In genomic region chr5:134555463-134556164, GRCm38 (mm10) we compare ENCODE assay signal across 8 mouse cellular contexts. TPM values are rescaled to one million over a fixed set of nuclear protein-coding genes. Genes with fewer than 3 reads are reported as not detected.
DNase-seq lines count a peak whose midpoint lies in the region; ATAC-seq and TF ChIP-seq lines count a peak whose summit lies in the region.
"Had no signal": no experiment of that assay in that cellular context is flagged by ENCODE, and none has a peak within 500 bp of the region (broad histone marks: within the 10 kb centered on the region; RNA-seq: fewer than 3 reads in every experiment).

No protein-coding gene starts in this region.

- no peaks in the 10 kb centered on the region for H3K27me3 ChIP-seq in hindbrain, postnatal 0 days (ENCODE audit: insufficient read depth, low read length)

- no peaks in the 10 kb centered on the region for H3K36me3 ChIP-seq in hindbrain, postnatal 0 days (ENCODE audit: insufficient read depth, low read length)

- peak overlapping the region; percentile 15; the same call in 1 of the 2 replicates for H3K27ac ChIP-seq in hindbrain, postnatal 0 days

- 0 out of 2 replicates have a peak, but pooled peaks have one; percentile 0 for ATAC-seq in hindbrain, postnatal 0 days

- H3K4me1 ChIP-seq in hindbrain, postnatal 0 days (ENCODE audit: insufficient read depth, low read length): peaks cover 11% of the 10 kb centered on the region; the same call in 1 of the 2 replicates

- no peaks in the 10 kb centered on the region for H3K9me3 ChIP-seq in hindbrain, postnatal 0 days (ENCODE audit: low read length)

- TF ChIP-seq CTCF in hindbrain, postnatal 0 days (IDR thresholded peaks at IDR 0.05; ENCODE audit: low read depth): no peak

- H3K4me3 ChIP-seq in hindbrain, postnatal 0 days (ENCODE audit: low read length): no peak overlapping the region

- 12% methylated on average over 20 of the region's 20 CpGs for WGBS in hindbrain, postnatal 0 days

- DNase-seq in adrenal gland, adult (ENCODE audit: inconsistent age in 2 of 2, low spot score in 1 of 2): peak; percentile 88 to 92
- peak; percentile 92 for DNase-seq in embryo, embryonic 11 days
- DNase-seq in gastrocnemius, postnatal 25 days: peak; percentile 77
- peak; percentile 78 for DNase-seq in hindbrain, postnatal 0 days (ENCODE audit: low spot score)
- peak; percentile 84 to 94 for DNase-seq in left cerebral cortex, postnatal 10 days (ENCODE audit: extremely low spot score in 1 of 2, low spot score in 2 of 2)
- DNase-seq in mesoderm, embryonic 11.5 days (ENCODE audit: low read depth, low spot score): peak; percentile 83
- DNase-seq in spleen, postnatal 36 days (ENCODE audit: low spot score in 2 of 2): peak; percentile 36 to 39

- peak overlapping the region; percentile 44 for H3K4me2 ChIP-seq in hindbrain, postnatal 0 days (ENCODE audit: low read depth, low read length)

- 0 out of 2 replicates have a peak overlapping the region, but pooled peaks have one; percentile 18 for H3K9ac ChIP-seq in hindbrain, postnatal 0 days (replicated peaks; ENCODE audit: low read length)

- intact Hi-C loops in left cerebral cortex, postnatal 10 days (cut with DNase I): no loop called here

RNA-seq across cellular contexts. Expression of gene Clip2, which starts 3.4 kb away (rescaled TPM):
- total RNA-seq in gastrocnemius, postnatal 25 days (2021): 1 to 10 TPM; 3.6 to 4.0 TPM
- 133 and 150 TPM in 2 replicates for total RNA-seq in hindbrain, postnatal 0 days (2014; rRNA removed)
- polyA plus RNA-seq in hindbrain, postnatal 0 days (2015; fragmentation: Nextera tagmentation; extraction: Ambion mirVana): 10.7 and 10.9 TPM in 2 replicates
- 100 to 1,000 TPM; 121 to 130 TPM for total RNA-seq in left cerebral cortex, postnatal 10 days (2021)

RNA-seq across cellular contexts. Expression of gene Syna, which starts 4.4 kb away (rescaled TPM):
- not detected for total RNA-seq in gastrocnemius, postnatal 25 days (2021)
- not detected in 2 replicates for total RNA-seq in hindbrain, postnatal 0 days (2014; rRNA removed)
- polyA plus RNA-seq in hindbrain, postnatal 0 days (2015; fragmentation: Nextera tagmentation; extraction: Ambion mirVana): 0.81 TPM in 2 replicates
- total RNA-seq in left cerebral cortex, postnatal 10 days (2021): under 1 TPM in 1 of 2 experiments, not detected in 1; 0.17 TPM
- polyA plus RNA-seq: spleen, adult 2 months had no signal

RNA-seq across cellular contexts. Expression of gene Rfc2, which starts 25.6 kb away (rescaled TPM):
- 10 to 100 TPM; 13.9 to 14.1 TPM for total RNA-seq in gastrocnemius, postnatal 25 days (2021)
- total RNA-seq in hindbrain, postnatal 0 days (2014; rRNA removed): 50.9 and 76.3 TPM in 2 replicates
- polyA plus RNA-seq in hindbrain, postnatal 0 days (2015; fragmentation: Nextera tagmentation; extraction: Ambion mirVana): 164 and 168 TPM in 2 replicates
- total RNA-seq in left cerebral cortex, postnatal 10 days (2021): 10 to 100 TPM; 78.3 to 80.8 TPM

RNA-seq across cellular contexts. Expression of gene Lat2, which starts 59.2 kb away (rescaled TPM):
- total RNA-seq in gastrocnemius, postnatal 25 days (2021): under 1 TPM; 0.41 to 0.99 TPM
- total RNA-seq in hindbrain, postnatal 0 days (2014; rRNA removed): 0.93 and 2.8 TPM in 2 replicates
- polyA plus RNA-seq in hindbrain, postnatal 0 days (2015; fragmentation: Nextera tagmentation; extraction: Ambion mirVana): 1.6 and 4.8 TPM in 2 replicates
- total RNA-seq in left cerebral cortex, postnatal 10 days (2021): 1 to 10 TPM; 1.2 to 2.1 TPM

Comparison
In these comparisons a context has a peak if more than half of its experiments do, and no peak if none do; other contexts are left out.
1. DNase-seq: peak in every context shown above with its lines; median percentile 92 in embryo, embryonic 11 days; 90 in adrenal gland, adult; 89 in left cerebral cortex, postnatal 10 days; 83 in mesoderm, embryonic 11.5 days; 78 in hindbrain, postnatal 0 days; 77 in gastrocnemius, postnatal 25 days; 38 in spleen, postnatal 36 days.
2. RNA of gene Clip2, which starts 3.4 kb away (total RNA-seq): 133 to 150 TPM in hindbrain, postnatal 0 days and 121 to 130 TPM in left cerebral cortex, postnatal 10 days; 3.6 to 4.0 TPM in gastrocnemius, postnatal 25 days; every median in the first group is over 10 times any median in the second.